Mouse (Mus musculus) heart, embryonic 12.5 days (tissue): ENCODE data around the gene Irx3. TPM values are rescaled to one million over a fixed set of nuclear protein-coding genes. Genes with fewer than 3 reads are reported as not detected.

ENCODE experiments used
- ATAC-seq: fragments of 200-750 bp; cut with Nextera tagmentation; 2 replicates; pipeline ENCODE4 v1.8.0; 2017; ENCODE audit warnings: moderate TSS enrichment, moderate library complexity; ENCODE audit not compliant: insufficient number of reproducible peaks, low FRiP score
- H3K27ac ChIP-seq: fragments of 300-500 bp; sonication (generic); 2 replicates; pipeline ENCODE4 v1.5.1; 2016; ENCODE audit warnings: mild to moderate bottlenecking, moderate library complexity; ENCODE audit not compliant: poor library complexity, severe bottlenecking
- H3K27me3 ChIP-seq: fragments of 300-500 bp; sonication (generic); replicated peaks from 2 replicates; pipeline ENCODE4 v1.6.1; 2016; ENCODE audit warnings: mild to moderate bottlenecking, moderate library complexity
- H3K36me3 ChIP-seq: fragments of 300-500 bp; sonication (generic); 2 replicates; pipeline ENCODE4 v1.6.1; 2016; ENCODE audit warnings: mild to moderate bottlenecking, moderate library complexity
- H3K4me1 ChIP-seq: fragments of 300-500 bp; sonication (generic); replicated peaks from 2 replicates; pipeline ENCODE4 v1.6.1; 2016; ENCODE audit warnings: mild to moderate bottlenecking
- H3K4me2 ChIP-seq: fragments of 300-500 bp; sonication (generic); 2 replicates; pipeline ENCODE4 v1.6.1; 2016; ENCODE audit warnings: mild to moderate bottlenecking, moderate library complexity
- H3K4me3 ChIP-seq: fragments of 300-500 bp; sonication (generic); 2 replicates; pipeline ENCODE4 v1.5.1; 2016; ENCODE audit warnings: mild to moderate bottlenecking
- H3K9ac ChIP-seq: fragments of 300-500 bp; sonication (generic); 2 replicates; pipeline ENCODE4 v1.6.1; 2016; ENCODE audit warnings: mild to moderate bottlenecking, moderate library complexity
- H3K9me3 ChIP-seq: fragments of 300-500 bp; sonication (generic); replicated peaks from 2 replicates; pipeline ENCODE4 v1.6.1; 2016; ENCODE audit warnings: mild to moderate bottlenecking, moderate library complexity
- WGBS: fragments of 180-500 bp; shearing (Covaris S2); methylation state at CpG from one replicate; pipeline ENCODE4 v1.1.7; 2016; 5-methylcytosine and 5-hydroxymethylcytosine counted together
- polyA plus RNA-seq: library from polyadenylated mRNA; unstranded; fragments of >200 nt; fragmentation: Nextera tagmentation; extraction: Ambion mirVana; gene quantifications from 2 replicates; pipeline ENCODE4 v1.2.1, GENCODE M21; 2016

Irx3 gene
- polyA plus RNA-seq, 1 experiment from 2014 or later, result 19.0 TPM

DNA sequence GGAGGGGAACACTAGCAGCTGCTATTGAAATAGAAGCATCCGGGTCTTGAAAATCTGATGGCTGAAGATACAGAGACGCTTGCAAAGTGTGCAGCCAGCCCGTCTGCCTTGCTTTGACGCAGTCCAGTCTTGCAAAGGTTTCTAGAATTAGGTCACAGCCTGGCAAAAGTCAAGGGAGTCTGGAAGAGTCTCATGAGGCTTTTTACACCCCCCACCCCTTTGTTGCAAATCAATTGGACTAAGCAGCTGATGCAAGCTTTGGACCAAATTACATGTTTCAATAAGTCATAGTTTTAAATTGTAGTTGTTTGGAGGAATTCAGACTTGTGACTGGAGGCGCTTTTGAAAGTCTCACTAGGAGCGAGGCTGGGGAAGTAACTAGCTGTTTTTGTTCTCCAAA, 33.0 kb downstream of the Irx3 start:
- Histone ChIP-seq H3K4me1 (peaks cover 9% of the 10 kb centered on the region), H3K9ac (no peak overlapping the region), H3K4me2 (no peak overlapping the region), H3K27me3 (no peaks in the 10 kb centered on the region), H3K9me3 (no peaks in the 10 kb centered on the region), H3K4me3 (no peak overlapping the region), H3K27ac (no peak overlapping the region), H3K36me3 (no peaks in the 10 kb centered on the region)
- 54% methylated on average over 6 of the region's 6 CpGs for WGBS
- no peak for ATAC-seq

DNA sequence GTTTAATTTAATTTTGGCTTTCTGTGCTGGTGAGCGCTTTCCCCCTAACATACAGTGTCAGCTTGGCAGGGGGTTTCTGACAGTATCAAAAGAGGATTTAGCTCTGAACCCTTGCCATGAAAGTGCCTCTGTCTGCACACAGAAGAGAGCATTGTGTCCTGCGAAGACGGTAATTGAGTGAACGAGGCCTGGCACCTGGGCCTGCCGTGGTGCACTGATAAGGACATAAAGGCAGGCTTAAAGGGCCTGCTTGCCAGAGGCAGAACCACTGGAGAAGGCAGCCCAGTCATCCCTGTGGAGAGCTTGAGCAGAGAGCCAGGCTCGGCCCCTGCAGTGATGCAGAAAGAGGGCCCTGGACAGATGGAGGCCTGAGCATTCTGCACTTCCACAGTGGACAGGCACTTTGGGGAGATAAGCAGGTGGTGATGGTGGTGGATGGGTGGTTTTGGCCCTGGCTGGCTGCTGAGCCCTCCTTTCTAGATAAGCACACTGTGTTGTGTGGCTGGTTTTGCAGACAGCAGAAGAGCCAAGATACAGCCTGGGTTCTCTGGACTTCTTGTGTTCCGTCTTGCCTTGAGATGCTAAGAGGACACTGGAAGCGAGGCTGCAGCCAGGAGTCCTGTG, 36.3 kb downstream of the Irx3 start:
- no peak for ATAC-seq
- H3K9me3 ChIP-seq, result no peaks in the 10 kb centered on the region
- H3K9ac ChIP-seq, result no peak overlapping the region
- 27% methylated on average over 8 of the region's 8 CpGs for WGBS
- peak overlapping the region; percentile 14; the same call in 1 of the 2 replicates for H3K27ac ChIP-seq
- H3K36me3 ChIP-seq, result no peaks in the 10 kb centered on the region
- no peak overlapping the region for H3K4me3 ChIP-seq
- H3K27me3 ChIP-seq, result 0 out of 2 replicates have a peak, but pooled peaks cover 3% of the 10 kb centered on the region
- H3K4me1 ChIP-seq, result peaks cover 17% of the 10 kb centered on the region
- no peak overlapping the region for H3K4me2 ChIP-seq

DNA sequence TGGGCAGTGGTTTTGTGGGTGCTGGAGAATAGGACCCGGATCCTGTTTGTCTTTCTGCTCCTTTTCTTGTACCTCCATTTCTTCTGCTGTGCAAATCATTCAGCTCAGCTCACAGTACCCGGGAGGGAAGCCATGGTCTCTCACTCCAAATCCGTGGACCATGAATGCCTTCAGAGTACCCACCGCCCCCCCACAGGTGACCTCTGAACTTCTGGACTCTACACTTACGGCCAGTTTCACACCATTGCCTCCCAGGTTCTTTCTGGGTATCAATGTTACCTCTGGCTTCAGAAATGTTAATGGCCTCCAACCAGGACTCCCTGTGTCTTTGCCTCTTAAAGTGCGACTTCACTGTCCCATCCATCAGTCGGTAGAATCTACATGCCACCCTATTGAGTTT, 46.3 kb downstream of the Irx3 start:
- H3K9ac ChIP-seq, result no peak overlapping the region
- H3K27me3 ChIP-seq, result peaks cover 3% of the 10 kb centered on the region; the same call in 1 of the 2 replicates
- no peak for ATAC-seq
- peaks cover 4% of the 10 kb centered on the region; the same call in 1 of the 2 replicates for H3K9me3 ChIP-seq
- H3K4me1 ChIP-seq, result 0 out of 2 replicates have a peak, but pooled peaks cover 7% of the 10 kb centered on the region
- H3K36me3 ChIP-seq, result no peaks in the 10 kb centered on the region
- H3K27ac ChIP-seq, result no peak overlapping the region
- 78% methylated on average over 7 of the region's 7 CpGs for WGBS
- H3K4me2 ChIP-seq, result no peak overlapping the region
- H3K4me3 ChIP-seq, result no peak overlapping the region

DNA sequence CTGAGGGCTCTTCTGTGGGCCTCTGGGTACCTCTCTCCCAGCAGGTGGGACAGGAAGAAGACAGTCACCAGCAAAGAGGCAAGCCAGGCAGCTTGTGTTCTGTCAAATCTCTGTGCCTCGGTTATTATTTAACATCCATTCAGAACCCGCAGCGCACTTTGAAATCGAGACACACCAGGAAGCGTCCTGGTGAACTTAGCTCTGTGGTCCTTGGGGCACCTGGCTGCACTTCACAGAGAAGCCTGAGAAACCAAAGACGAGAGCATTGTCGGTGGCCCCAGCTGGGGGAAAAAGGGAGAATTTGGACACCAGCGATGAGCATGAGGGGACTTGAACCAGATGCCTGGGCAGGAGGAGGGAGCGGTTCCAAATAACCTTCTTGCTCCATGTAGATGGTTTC, 46.8 kb downstream of the Irx3 start:
- ATAC-seq, result no peak
- Histone ChIP-seq H3K4me3 (no peak overlapping the region), H3K27me3 (no peaks in the 10 kb centered on the region; the same call in 1 of the 2 replicates), H3K9me3 (peaks cover 4% of the 10 kb centered on the region; the same call in 1 of the 2 replicates), H3K4me2 (no peak overlapping the region), H3K9ac (no peak overlapping the region), H3K27ac (no peak overlapping the region), H3K36me3 (no peaks in the 10 kb centered on the region), H3K4me1 (0 out of 2 replicates have a peak, but pooled peaks cover 12% of the 10 kb centered on the region)
- WGBS, result 87% methylated on average over 9 of the region's 9 CpGs

DNA sequence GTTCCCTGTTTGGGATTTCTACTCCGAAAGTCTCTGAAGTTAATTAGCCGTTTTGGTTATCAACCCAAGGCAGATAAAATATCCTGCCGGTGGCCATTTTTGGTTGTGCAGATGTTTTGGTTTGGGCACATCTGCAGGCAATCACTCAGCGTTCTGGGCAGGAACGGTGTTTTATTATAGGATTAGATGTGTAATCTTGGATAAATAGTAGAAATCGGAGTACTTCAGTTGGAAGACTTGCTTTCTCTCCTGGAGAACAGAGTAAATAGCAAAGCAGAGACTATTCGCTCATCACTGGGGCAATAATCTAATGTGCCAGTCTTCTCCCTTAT, 51.1 kb downstream of the Irx3 start:
- Histone ChIP-seq H3K4me3 (no peak overlapping the region), H3K36me3 (no peaks in the 10 kb centered on the region), H3K4me1 (peaks cover 23% of the 10 kb centered on the region), H3K9ac (no peak overlapping the region), H3K4me2 (0 out of 2 replicates have a peak overlapping the region, but pooled peaks have one; percentile 5), H3K27ac (no peak overlapping the region), H3K27me3 (peaks cover 7% of the 10 kb centered on the region; the same call in 1 of the 2 replicates), H3K9me3 (peaks cover 4% of the 10 kb centered on the region; the same call in 1 of the 2 replicates)
- ATAC-seq, result no peak
- WGBS, result 41% methylated on average over 7 of the region's 7 CpGs

DNA sequence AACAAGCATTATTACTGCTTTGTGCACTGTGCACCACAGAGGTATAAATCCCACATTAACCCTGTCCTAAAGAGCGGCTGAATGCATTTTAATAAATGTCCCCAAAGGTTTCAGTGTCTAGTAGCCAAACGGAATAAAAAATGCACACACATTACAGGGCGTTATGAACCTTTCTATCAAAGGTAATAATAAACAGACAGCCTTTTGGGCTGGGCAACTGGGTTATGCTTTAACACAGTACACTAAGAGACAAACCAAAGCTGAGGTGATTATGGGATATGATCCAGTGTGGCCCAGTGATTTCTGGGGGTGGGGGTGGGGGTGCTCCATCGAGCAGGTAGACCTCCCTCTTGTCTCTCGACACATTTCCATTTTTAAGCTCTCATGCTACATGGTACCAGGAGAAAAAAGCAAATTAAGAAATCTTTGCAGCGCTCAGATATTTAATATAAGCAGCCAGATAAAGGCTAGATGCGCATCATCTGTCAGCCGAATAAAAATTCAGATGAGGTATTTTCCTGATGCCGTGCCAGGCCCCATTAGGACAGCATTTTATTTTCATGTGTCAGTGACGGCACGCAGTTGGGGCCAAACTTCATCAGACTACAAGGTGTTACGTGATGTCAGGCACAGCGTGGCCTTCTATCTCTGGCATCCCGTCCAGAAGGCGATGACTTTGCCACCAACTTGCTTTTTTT, 51.6 kb downstream of the Irx3 start:
- Histone ChIP-seq H3K4me1 (peaks cover 23% of the 10 kb centered on the region), H3K27ac (no peak overlapping the region), H3K9me3 (peaks cover 4% of the 10 kb centered on the region; the same call in 1 of the 2 replicates), H3K4me2 (0 out of 2 replicates have a peak overlapping the region, but pooled peaks have one; percentile 5), H3K27me3 (peaks cover 7% of the 10 kb centered on the region; the same call in 1 of the 2 replicates), H3K4me3 (no peak overlapping the region), H3K9ac (no peak overlapping the region), H3K36me3 (no peaks in the 10 kb centered on the region)
- WGBS, result 55% methylated on average over 15 of the region's 15 CpGs
- ATAC-seq, result no peak

DNA sequence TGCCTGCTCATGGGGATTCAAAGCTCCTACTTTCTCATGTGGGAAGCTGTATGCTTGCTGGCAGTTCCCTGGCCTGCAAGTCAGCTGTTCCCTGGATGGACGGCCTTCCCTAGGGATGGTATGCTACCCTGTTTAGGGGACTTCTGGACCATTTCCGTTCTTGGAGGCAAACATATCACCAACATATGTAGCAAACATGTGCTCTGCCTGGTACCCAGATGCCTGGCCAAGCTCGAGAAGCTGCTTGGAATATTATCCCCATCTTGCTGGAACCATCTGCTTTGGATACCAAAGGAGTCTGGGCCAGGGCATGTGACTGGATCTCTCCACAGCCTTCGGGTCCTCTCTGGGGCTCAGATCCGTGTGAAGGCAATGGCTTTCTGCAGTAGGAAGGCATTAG, 52.5 kb downstream of the Irx3 start:
- H3K27ac ChIP-seq, result no peak overlapping the region
- peaks cover 7% of the 10 kb centered on the region; the same call in 1 of the 2 replicates for H3K27me3 ChIP-seq
- WGBS, result 75% methylated on average over 5 of the region's 5 CpGs
- no peak for ATAC-seq
- H3K4me2 ChIP-seq, result no peak overlapping the region
- no peaks in the 10 kb centered on the region for H3K36me3 ChIP-seq
- no peak overlapping the region for H3K4me3 ChIP-seq
- peaks cover 4% of the 10 kb centered on the region; the same call in 1 of the 2 replicates for H3K9me3 ChIP-seq
- H3K9ac ChIP-seq, result no peak overlapping the region
- H3K4me1 ChIP-seq, result peaks cover 23% of the 10 kb centered on the region
